Mouse (Mus musculus): ENCODE results near the gene Erich3. TPM values are rescaled to one million over a fixed set of nuclear protein-coding genes. Genes with fewer than 3 reads are reported as not detected.
A peak's percentile ranks its signal among the peaks of the same experiment; 100 is the strongest.

Gene Erich3
- total RNA-seq, 2 experiments from 2014 or later = 0.03 to 0.14 TPM

GRCm38 (mm10) chr3:154758089-154758488, 94.4 kb downstream of the Erich3 start:
- intact Hi-C loops (cut with DNase I) = no loop called here
- no peak overlapping the region for H3K4me3 ChIP-seq
- DNase-seq = no peak
- TF ChIP-seq CTCF (IDR thresholded peaks at IDR 0.05) = no peak
- H3K27ac ChIP-seq = no peak overlapping the region

GRCm38 (mm10) chr3:154761108-154761507, 97.4 kb downstream of the Erich3 start:
- intact Hi-C loops (cut with DNase I) = no loop called here
- H3K27ac ChIP-seq = no peak overlapping the region
- no peak for TF ChIP-seq CTCF (IDR thresholded peaks at IDR 0.05)

GRCm38 (mm10) chr3:154763374-154763773, 99.7 kb downstream of the Erich3 start:
- intact Hi-C loops (cut with DNase I) = no loop called here
- TF ChIP-seq CTCF (IDR thresholded peaks at IDR 0.05) = no peak
- no peak for DNase-seq
- no peak overlapping the region for H3K4me3 ChIP-seq
- H3K27ac ChIP-seq = no peak overlapping the region

More at GRCm38 (mm10) chr3:154761108-154761507, 97.4 kb downstream of the Erich3 start:
- no peak overlapping the region for H3K4me3 ChIP-seq
- DNase-seq = no peak

- no peak for TF ChIP-seq CTCF (IDR thresholded peaks at IDR 0.05)
Measured at GRCm38 (mm10) chr3:154764115-154764514, 100.5 kb downstream of the Erich3 start.

GRCm38 (mm10) chr3:154766321-154766720, 102.7 kb downstream of the Erich3 start:
- no peak for TF ChIP-seq CTCF (IDR thresholded peaks at IDR 0.05)
- intact Hi-C loops (cut with DNase I) = no loop called here
- no peak for DNase-seq
- Histone ChIP-seq H3K27ac (no peak overlapping the region), H3K4me3 (no peak overlapping the region)

More at GRCm38 (mm10) chr3:154764115-154764514, 100.5 kb downstream of the Erich3 start:
- intact Hi-C loops (cut with DNase I) = no loop called here
- H3K27ac ChIP-seq = no peak overlapping the region
- no peak for DNase-seq
- H3K4me3 ChIP-seq = no peak overlapping the region

GRCm38 (mm10) chr3:154771651-154772050, 108.0 kb downstream of the Erich3 start:
- Histone ChIP-seq H3K27ac (no peak overlapping the region), H3K4me3 (no peak overlapping the region)
- no peak for DNase-seq
- no peak for TF ChIP-seq CTCF (IDR thresholded peaks at IDR 0.05)
- intact Hi-C loops (cut with DNase I) = no loop called here

- no peak for TF ChIP-seq CTCF (IDR thresholded peaks at IDR 0.05)
- intact Hi-C loops (cut with DNase I) = no loop called here
- Histone ChIP-seq H3K4me3 (no peak overlapping the region), H3K27ac (no peak overlapping the region)
- DNase-seq = no peak
Measured at GRCm38 (mm10) chr3:154778836-154779595, 115.4 kb downstream of the Erich3 start.

GRCm38 (mm10) chr3:154786354-154786753, 122.7 kb downstream of the Erich3 start:
- Histone ChIP-seq H3K27ac (no peak overlapping the region), H3K4me3 (no peak overlapping the region)
- intact Hi-C loops (cut with DNase I) = no loop called here
- TF ChIP-seq CTCF (IDR thresholded peaks at IDR 0.05) = no peak
- DNase-seq = no peak

- intact Hi-C loops (cut with DNase I) = no loop called here
- no peak overlapping the region for H3K4me3 ChIP-seq
- no peak for TF ChIP-seq CTCF (IDR thresholded peaks at IDR 0.05)
Measured at GRCm38 (mm10) chr3:154787611-154788010, 124.0 kb downstream of the Erich3 start.

GRCm38 (mm10) chr3:154793571-154793970, 129.9 kb downstream of the Erich3 start:
- H3K4me3 ChIP-seq = no peak overlapping the region
- intact Hi-C loops (cut with DNase I) = no loop called here

More at GRCm38 (mm10) chr3:154787611-154788010, 124.0 kb downstream of the Erich3 start:
- no peak overlapping the region for H3K27ac ChIP-seq
- DNase-seq = no peak

GRCm38 (mm10) chr3:154798806-154799205, 135.1 kb downstream of the Erich3 start:
- Histone ChIP-seq H3K4me3 (no peak overlapping the region), H3K27ac (no peak overlapping the region)
- intact Hi-C loops (cut with DNase I) = no loop called here
- no peak for TF ChIP-seq CTCF (IDR thresholded peaks at IDR 0.05)
- DNase-seq = no peak

More at GRCm38 (mm10) chr3:154793571-154793970, 129.9 kb downstream of the Erich3 start:
- no peak overlapping the region for H3K27ac ChIP-seq
- DNase-seq = peak; percentile 23
- TF ChIP-seq CTCF (IDR thresholded peaks at IDR 0.05) = no peak

GRCm38 (mm10) chr3:154800454-154800853, 136.8 kb downstream of the Erich3 start:
- no peak overlapping the region for H3K27ac ChIP-seq
- intact Hi-C loops (cut with DNase I) = no loop called here
- no peak for TF ChIP-seq CTCF (IDR thresholded peaks at IDR 0.05)
- no peak for DNase-seq
- no peak overlapping the region for H3K4me3 ChIP-seq

- no peak overlapping the region for H3K4me3 ChIP-seq
- no peak overlapping the region for H3K27ac ChIP-seq
- no peak for DNase-seq
- TF ChIP-seq CTCF (IDR thresholded peaks at IDR 0.05) = no peak
- intact Hi-C loops (cut with DNase I) = no loop called here
Measured at GRCm38 (mm10) chr3:154800888-154801429, 137.3 kb downstream of the Erich3 start.

Data from gastrocnemius, adult 2 months (tissue).